Mouse (Mus musculus): ENCODE measurements around the gene Lama4. TPM values are rescaled to one million over a fixed set of nuclear protein-coding genes. Genes with fewer than 3 reads are reported as not detected.

The Lama4 gene
- polyA plus RNA-seq, 1 experiment from 2014 or later, result 131 TPM

DNA sequence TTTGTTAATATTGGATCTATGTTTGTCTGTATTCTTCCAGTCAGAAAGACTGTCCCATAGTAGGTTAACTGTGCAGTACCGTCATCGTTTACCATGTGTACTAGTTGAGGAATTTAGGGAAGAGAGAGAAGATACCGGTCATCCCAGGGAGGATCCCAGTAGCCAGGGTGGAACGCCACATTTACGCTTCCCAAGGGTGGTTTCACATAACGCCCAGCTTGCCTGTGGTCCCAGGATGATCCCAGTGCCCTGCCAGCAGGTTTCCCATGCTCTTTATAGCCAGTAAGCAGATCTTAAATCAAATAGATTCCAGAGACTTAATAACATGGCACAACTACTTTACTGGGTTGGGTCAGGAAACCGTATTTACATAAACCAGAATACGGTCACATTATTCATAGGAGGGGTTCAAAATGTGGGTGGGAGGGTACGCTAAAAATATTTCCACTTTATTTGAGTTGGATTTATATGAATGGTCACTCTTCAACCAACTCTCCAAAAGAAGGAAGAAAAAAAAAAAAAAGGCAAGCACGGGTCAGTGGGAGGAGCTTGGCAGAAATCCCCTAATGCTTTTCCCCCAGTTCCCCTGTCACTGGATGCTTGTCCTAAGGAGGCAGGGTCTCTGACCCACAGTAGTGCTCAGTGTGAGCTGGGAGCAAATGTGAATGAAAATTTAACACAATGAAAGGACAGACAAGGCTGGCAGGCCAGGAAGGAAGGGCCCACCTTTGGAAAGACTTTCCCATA, 3.2 kb downstream of the Lama4 start:
- H3K36me3 ChIP-seq (ENCODE audit: control insufficient read depth, insufficient read depth, low read length), result no peaks in the 10 kb centered on the region
- H3K9ac ChIP-seq (ENCODE audit: low read length), result peak overlapping the region; percentile 65
- WGBS, result 43% methylated on average over 10 of the region's 10 CpGs
- peaks cover 28% of the 10 kb centered on the region for H3K4me1 ChIP-seq (replicated peaks; ENCODE audit: control insufficient read depth, insufficient read depth, low read length)
- H3K9me3 ChIP-seq (ENCODE audit: control insufficient read depth, low read length), result no peaks in the 10 kb centered on the region
- ATAC-seq (ENCODE audit: low read depth), result peak; percentile 19; the same call in 1 of the 2 replicates
- H3K27ac ChIP-seq (ENCODE audit: low read length), result peak overlapping the region; percentile 66
- no peaks in the 10 kb centered on the region for H3K27me3 ChIP-seq (ENCODE audit: control insufficient read depth, insufficient read depth, low read depth, low read length)
- peak overlapping the region; percentile 57 for H3K4me3 ChIP-seq (ENCODE audit: low read length)
- H3K4me2 ChIP-seq (ENCODE audit: low read depth, low read length), result peak overlapping the region; percentile 76

DNA sequence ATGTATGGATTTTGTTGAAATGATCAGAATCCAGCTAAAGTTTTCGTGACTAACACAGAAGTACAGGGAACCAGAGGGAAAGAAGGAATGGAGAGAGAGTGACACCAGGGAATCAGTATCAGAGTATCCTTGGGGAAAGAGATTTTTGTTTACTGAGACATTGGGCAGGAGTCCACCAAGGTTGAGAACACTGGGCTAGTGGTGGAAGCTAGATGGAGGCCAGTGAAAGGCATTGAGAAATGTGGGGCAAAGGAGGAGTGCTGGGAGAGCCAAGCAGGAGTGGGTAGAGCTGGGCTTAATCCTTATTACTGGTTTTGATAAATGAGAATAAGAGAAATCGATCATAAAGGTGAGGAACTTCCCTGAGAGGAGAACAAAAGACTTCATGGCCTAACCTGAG, 4.2 kb downstream of the Lama4 start:
- Histone ChIP-seq H3K4me2 (ENCODE audit: low read depth, low read length) (peak overlapping the region; percentile 76), H3K4me1 (replicated peaks; ENCODE audit: control insufficient read depth, insufficient read depth, low read length) (peaks cover 20% of the 10 kb centered on the region), H3K9me3 (ENCODE audit: control insufficient read depth, low read length) (no peaks in the 10 kb centered on the region), H3K36me3 (ENCODE audit: control insufficient read depth, insufficient read depth, low read length) (no peaks in the 10 kb centered on the region), H3K27ac (ENCODE audit: low read length) (peak overlapping the region; percentile 55), H3K4me3 (ENCODE audit: low read length) (peak overlapping the region; percentile 57), H3K9ac (ENCODE audit: low read length) (peak overlapping the region; percentile 10; the same call in 1 of the 2 replicates), H3K27me3 (ENCODE audit: control insufficient read depth, insufficient read depth, low read depth, low read length) (no peaks in the 10 kb centered on the region)
- ATAC-seq (ENCODE audit: low read depth), result no peak
- 81% methylated on average over 2 of the region's 2 CpGs for WGBS

DNA sequence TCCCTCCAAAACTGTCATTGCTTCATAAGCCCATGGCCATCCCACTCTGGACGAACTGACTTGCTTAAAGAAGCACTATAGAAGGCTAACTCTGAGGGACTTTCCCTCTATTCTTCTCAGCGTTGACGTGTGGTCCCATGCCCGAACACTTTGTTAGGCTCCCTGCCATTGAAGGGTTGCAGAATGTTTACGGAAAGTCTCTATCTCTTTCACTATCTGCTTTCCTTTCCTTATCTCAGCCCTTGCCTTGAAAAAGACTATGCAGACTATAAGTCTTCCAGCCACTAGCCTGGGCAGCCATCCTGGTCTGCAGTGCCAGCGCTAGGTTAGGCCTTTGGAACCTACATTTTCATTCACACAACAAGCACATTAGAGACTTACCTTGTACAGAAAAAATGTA, 4.7 kb downstream of the Lama4 start:
- Histone ChIP-seq H3K4me1 (replicated peaks; ENCODE audit: control insufficient read depth, insufficient read depth, low read length) (peaks cover 16% of the 10 kb centered on the region), H3K4me3 (ENCODE audit: low read length) (peak overlapping the region; percentile 57), H3K27ac (ENCODE audit: low read length) (peak overlapping the region; percentile 55; the same call in 1 of the 2 replicates), H3K9ac (ENCODE audit: low read length) (0 out of 2 replicates have a peak overlapping the region, but pooled peaks have one; percentile 10), H3K4me2 (ENCODE audit: low read depth, low read length) (peak overlapping the region; percentile 76), H3K9me3 (ENCODE audit: control insufficient read depth, low read length) (no peaks in the 10 kb centered on the region), H3K27me3 (ENCODE audit: control insufficient read depth, insufficient read depth, low read depth, low read length) (no peaks in the 10 kb centered on the region), H3K36me3 (ENCODE audit: control insufficient read depth, insufficient read depth, low read length) (no peaks in the 10 kb centered on the region)
- WGBS, result 35% methylated on average over 6 of the region's 6 CpGs
- no peak for ATAC-seq (ENCODE audit: low read depth)

DNA sequence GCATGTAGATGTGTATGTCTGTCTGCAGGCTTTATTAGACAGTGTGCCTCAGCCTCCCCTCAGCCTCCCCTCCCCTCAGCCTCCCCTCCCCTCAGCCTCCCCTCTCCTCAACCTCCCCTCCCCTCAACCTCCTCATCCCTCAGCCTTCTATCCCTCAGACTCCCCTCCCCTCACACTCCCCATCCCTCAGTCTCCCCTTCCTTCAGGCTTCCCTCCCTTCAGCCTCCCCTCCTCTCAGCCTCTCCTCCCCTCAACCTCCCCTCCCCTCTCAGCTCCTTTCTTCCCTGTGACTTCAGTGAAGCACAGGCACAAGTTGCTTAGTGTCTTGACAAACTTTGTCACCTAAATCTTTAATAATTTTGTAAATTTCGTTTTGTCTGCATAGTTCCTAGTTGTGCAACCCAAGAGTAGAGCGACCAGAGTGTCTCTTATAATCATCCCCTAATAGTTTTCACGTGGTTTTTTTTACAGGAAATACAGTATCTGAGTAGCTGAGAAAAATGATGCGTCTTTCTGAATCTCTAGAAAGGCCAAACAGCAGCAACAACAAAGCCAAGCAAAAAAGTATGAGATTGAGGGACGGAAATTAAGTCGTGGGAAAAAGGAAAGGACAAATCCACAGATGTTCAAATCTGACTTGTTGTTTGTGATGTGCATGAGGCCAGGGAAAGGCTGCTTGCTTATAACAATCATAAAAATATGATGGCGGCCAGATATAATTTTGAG, 7.1 kb downstream of the Lama4 start:
- Histone ChIP-seq H3K4me2 (ENCODE audit: low read depth, low read length) (no peak overlapping the region), H3K27me3 (ENCODE audit: control insufficient read depth, insufficient read depth, low read depth, low read length) (no peaks in the 10 kb centered on the region)

DNA sequence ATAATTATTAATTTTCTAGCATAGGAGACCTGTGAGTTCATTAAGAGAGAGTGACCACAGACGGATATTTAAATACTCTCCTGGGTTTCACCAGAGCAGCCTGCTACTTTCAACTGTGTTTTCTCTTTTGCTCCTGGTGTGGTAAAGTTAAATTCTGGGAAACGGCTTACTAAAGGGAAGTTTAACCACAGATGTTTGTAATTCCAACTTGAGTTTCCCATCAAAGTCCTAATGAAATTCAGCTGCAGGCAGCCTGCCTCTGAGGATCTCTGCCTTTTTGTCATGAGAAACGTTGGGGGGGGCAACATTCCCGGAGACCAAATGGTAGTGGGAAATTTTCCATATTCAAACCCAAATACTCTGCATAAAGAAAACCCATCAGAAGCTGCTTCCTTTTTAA, 7.7 kb downstream of the Lama4 start:
- Histone ChIP-seq H3K27ac (ENCODE audit: low read length) (peak overlapping the region; percentile 12; the same call in 1 of the 2 replicates), H3K4me3 (ENCODE audit: low read length) (no peak overlapping the region), H3K9me3 (ENCODE audit: control insufficient read depth, low read length) (no peaks in the 10 kb centered on the region), H3K27me3 (ENCODE audit: control insufficient read depth, insufficient read depth, low read depth, low read length) (no peaks in the 10 kb centered on the region), H3K36me3 (ENCODE audit: control insufficient read depth, insufficient read depth, low read length) (peaks cover 3% of the 10 kb centered on the region; the same call in 1 of the 2 replicates), H3K9ac (ENCODE audit: low read length) (no peak overlapping the region), H3K4me2 (ENCODE audit: low read depth, low read length) (no peak overlapping the region), H3K4me1 (replicated peaks; ENCODE audit: control insufficient read depth, insufficient read depth, low read length) (peaks cover 25% of the 10 kb centered on the region)
- no peak for ATAC-seq (ENCODE audit: low read depth)
- WGBS, result 29% methylated on average over 4 of the region's 4 CpGs

More for the DNA sequence above, 7.1 kb downstream of the Lama4 start:
- no peak for ATAC-seq (ENCODE audit: low read depth)
- Histone ChIP-seq H3K4me3 (ENCODE audit: low read length) (no peak overlapping the region), H3K36me3 (ENCODE audit: control insufficient read depth, insufficient read depth, low read length) (no peaks in the 10 kb centered on the region), H3K9ac (ENCODE audit: low read length) (no peak overlapping the region), H3K4me1 (replicated peaks; ENCODE audit: control insufficient read depth, insufficient read depth, low read length) (peaks cover 19% of the 10 kb centered on the region), H3K27ac (ENCODE audit: low read length) (no peak overlapping the region), H3K9me3 (ENCODE audit: control insufficient read depth, low read length) (no peaks in the 10 kb centered on the region)
- WGBS, result 40% methylated on average over 7 of the region's 7 CpGs

DNA sequence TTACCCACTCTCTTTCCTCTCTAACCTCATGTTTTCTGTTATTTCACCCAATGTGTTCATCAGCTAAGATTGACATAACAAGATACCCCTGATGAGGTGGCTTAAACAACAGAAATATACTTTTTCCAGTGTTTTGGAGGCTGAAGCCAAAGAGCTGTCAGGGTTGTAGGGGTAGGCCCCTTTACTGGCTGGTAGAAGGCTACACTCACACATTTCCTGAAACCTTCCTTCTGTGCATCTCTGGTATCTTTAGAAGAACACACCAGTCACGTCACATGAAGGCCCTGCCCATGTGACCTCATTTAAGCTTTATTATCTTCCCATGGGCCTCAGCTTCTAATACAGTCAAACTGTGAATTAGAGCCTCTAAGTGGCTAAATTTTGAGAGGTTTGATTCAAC, 12.9 kb downstream of the Lama4 start:
- 53% methylated on average over 1 of the region's 1 CpGs for WGBS
- ATAC-seq (ENCODE audit: low read depth), result peak; percentile 72; the same call in 1 of the 2 replicates
- Histone ChIP-seq H3K9me3 (ENCODE audit: control insufficient read depth, low read length) (no peaks in the 10 kb centered on the region), H3K9ac (ENCODE audit: low read length) (no peak overlapping the region), H3K4me1 (replicated peaks; ENCODE audit: control insufficient read depth, insufficient read depth, low read length) (peaks cover 28% of the 10 kb centered on the region), H3K36me3 (ENCODE audit: control insufficient read depth, insufficient read depth, low read length) (peaks cover 3% of the 10 kb centered on the region; the same call in 1 of the 2 replicates), H3K4me3 (ENCODE audit: low read length) (no peak overlapping the region), H3K4me2 (ENCODE audit: low read depth, low read length) (no peak overlapping the region), H3K27me3 (ENCODE audit: control insufficient read depth, insufficient read depth, low read depth, low read length) (no peaks in the 10 kb centered on the region), H3K27ac (ENCODE audit: low read length) (no peak overlapping the region; the same call in 1 of the 2 replicates)

DNA sequence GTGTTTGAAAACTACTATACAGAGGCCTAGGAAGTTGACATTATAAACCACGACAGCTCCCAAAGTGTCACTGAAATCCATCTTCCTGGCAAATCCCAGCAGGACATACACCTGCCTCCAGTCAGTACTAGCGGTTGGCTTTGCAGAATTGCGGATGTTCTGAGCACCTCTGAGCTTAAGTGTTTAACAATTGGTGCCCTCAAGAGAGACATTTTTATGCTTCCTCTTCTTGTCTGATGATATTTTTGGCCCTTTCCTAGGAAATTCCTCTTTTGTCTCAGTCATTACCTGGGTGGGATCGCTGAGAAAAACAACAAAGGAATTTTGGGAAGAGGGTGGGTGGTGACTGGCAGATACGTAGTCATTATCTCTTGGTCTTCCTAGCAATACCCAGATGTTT, 14.4 kb downstream of the Lama4 start:
- Histone ChIP-seq H3K27me3 (ENCODE audit: control insufficient read depth, insufficient read depth, low read depth, low read length) (no peaks in the 10 kb centered on the region), H3K9me3 (ENCODE audit: control insufficient read depth, low read length) (no peaks in the 10 kb centered on the region), H3K27ac (ENCODE audit: low read length) (no peak overlapping the region), H3K9ac (ENCODE audit: low read length) (no peak overlapping the region), H3K36me3 (ENCODE audit: control insufficient read depth, insufficient read depth, low read length) (peaks cover 3% of the 10 kb centered on the region; the same call in 1 of the 2 replicates), H3K4me2 (ENCODE audit: low read depth, low read length) (no peak overlapping the region), H3K4me3 (ENCODE audit: low read length) (no peak overlapping the region), H3K4me1 (replicated peaks; ENCODE audit: control insufficient read depth, insufficient read depth, low read length) (peaks cover 40% of the 10 kb centered on the region)
- WGBS, result 49% methylated on average over 5 of the region's 5 CpGs
- ATAC-seq (ENCODE audit: low read depth), result no peak

DNA sequence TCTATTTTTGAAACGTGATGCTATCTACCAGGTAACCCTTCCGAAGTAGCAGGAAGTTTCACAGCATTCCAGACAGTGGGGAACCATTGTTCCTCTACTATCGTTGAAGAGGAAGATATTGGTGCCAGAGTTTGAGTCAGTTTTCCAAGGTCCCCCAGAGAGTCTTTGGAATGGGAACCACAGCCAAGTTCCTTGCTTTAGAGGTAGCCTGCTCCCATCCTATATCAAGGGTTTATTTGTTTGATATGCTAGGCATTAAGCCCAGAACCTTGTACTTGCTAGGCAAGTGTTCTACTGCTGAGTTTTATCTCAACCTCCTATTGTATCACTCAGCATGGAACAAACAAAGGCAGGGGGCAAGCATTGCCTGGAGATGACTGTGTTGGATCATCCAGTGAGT, 15.7 kb downstream of the Lama4 start:
- Histone ChIP-seq H3K9me3 (ENCODE audit: control insufficient read depth, low read length) (no peaks in the 10 kb centered on the region), H3K27me3 (ENCODE audit: control insufficient read depth, insufficient read depth, low read depth, low read length) (no peaks in the 10 kb centered on the region), H3K27ac (ENCODE audit: low read length) (no peak overlapping the region), H3K4me2 (ENCODE audit: low read depth, low read length) (no peak overlapping the region), H3K9ac (ENCODE audit: low read length) (no peak overlapping the region), H3K36me3 (ENCODE audit: control insufficient read depth, insufficient read depth, low read length) (peaks cover 3% of the 10 kb centered on the region; the same call in 1 of the 2 replicates), H3K4me3 (ENCODE audit: low read length) (no peak overlapping the region), H3K4me1 (replicated peaks; ENCODE audit: control insufficient read depth, insufficient read depth, low read length) (peaks cover 44% of the 10 kb centered on the region)
- WGBS, result 47% methylated on average over 3 of the region's 3 CpGs
- ATAC-seq (ENCODE audit: low read depth), result no peak
